Mouse (Mus musculus) layer of hippocampus, adult 2 months (tissue): ENCODE results near the gene Amz1. TPM values are rescaled to one million over a fixed set of nuclear protein-coding genes. Genes with fewer than 3 reads are reported as not detected.

Source experiments
- DNase-seq, 2 experiments: peaks; one replicate each; pipeline ENCODE4 v3.0.0; 2022; ENCODE audit warnings: low spot score in 2 of 2
- H3K27ac ChIP-seq: fragments of 200-600 bp; 2 replicates; pipeline ENCODE4 v1.8.1; 2022
- H3K4me3 ChIP-seq: fragments of 200-600 bp; 2 replicates; pipeline ENCODE4 v1.8.1; 2022; ENCODE audit warnings: mild to moderate bottlenecking
- CTCF ChIP-seq: fragments of 200-600 bp; conservative IDR thresholded peaks from 2 replicates; pipeline ENCODE4 v1.8.1; 2022; ENCODE audit warnings: antibody characterized with exemption, mild to moderate bottlenecking, moderate library complexity
- total RNA-seq, 2 experiments: library from RNA; stranded (reverse); gene quantifications; 2 replicates each; pipeline ENCODE4 v1.2.3; 2021

Amz1 gene
- total RNA-seq, 2 experiments from 2014 or later: 13.8 to 13.9 TPM

GRCm38 (mm10) chr5:140702618-140703175 lies 21.2 kb upstream of the Amz1 start:
- Histone ChIP-seq H3K27ac (peak overlapping the region; percentile 98), H3K4me3 (peak overlapping the region; percentile 95)
- TF ChIP-seq CTCF: no peak
- DNase-seq: no peak

- Histone ChIP-seq H3K4me3 (peak overlapping the region; percentile 85), H3K27ac (peak overlapping the region; percentile 98)
- TF ChIP-seq CTCF: no peak
- no peak for DNase-seq
These were observed 20.2 kb upstream of the Amz1 start for GRCm38 (mm10) chr5:140703480-140704377.

- Histone ChIP-seq H3K4me3 (peak within 1 kb of the TSS; percentile 85), H3K27ac (peak within 1 kb of the TSS; percentile 98)
- peak; percentile 99 to 100 for DNase-seq
- TF ChIP-seq CTCF: no peak; the same call in 1 of the 2 replicates
These were observed 19.3 kb upstream of the Amz1 start, which contains the start of gene Brat1 for GRCm38 (mm10) chr5:140704378-140705251. Brat1 (plus strand) TSS chr5:140705011.

- no peak for DNase-seq
- no peak for TF ChIP-seq CTCF
- Histone ChIP-seq H3K27ac (peak overlapping the region; percentile 92), H3K4me3 (peak overlapping the region; percentile 85)
These were observed 18.3 kb upstream of the Amz1 start for GRCm38 (mm10) chr5:140705501-140706171.

GRCm38 (mm10) chr5:140710315-140710714 lies 13.6 kb upstream of the Amz1 start:
- TF ChIP-seq CTCF: no peak
- no peak overlapping the region for H3K27ac ChIP-seq
- DNase-seq: no peak
- no peak overlapping the region for H3K4me3 ChIP-seq

DNA sequence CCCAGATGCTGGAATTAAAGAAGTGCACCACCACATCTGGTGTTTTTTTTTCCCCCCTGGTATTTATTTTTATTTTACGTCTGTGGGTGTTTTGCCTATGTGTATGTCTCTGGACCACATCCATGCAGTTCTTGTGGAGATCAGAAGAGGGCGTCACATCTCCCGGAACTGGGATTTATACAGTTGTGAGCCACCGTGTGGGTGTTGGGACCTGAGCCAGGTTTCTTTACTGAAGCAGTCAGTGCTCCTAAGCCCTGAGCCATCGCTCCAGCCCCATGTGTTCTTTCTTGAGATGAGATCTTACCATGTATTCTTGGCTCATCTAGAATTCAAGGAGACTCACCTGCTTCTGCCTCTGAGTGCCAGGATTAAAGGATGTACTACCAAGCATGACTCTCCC lies 12.9 kb upstream of the Amz1 start:
- no peak overlapping the region for H3K4me3 ChIP-seq

GRCm38 (mm10) chr5:140720773-140721172 lies 3.2 kb upstream of the Amz1 start:
- Histone ChIP-seq H3K4me3 (no peak overlapping the region), H3K27ac (no peak overlapping the region)
- DNase-seq: no peak
- no peak for TF ChIP-seq CTCF

More for the DNA sequence above, 12.9 kb upstream of the Amz1 start:
- TF ChIP-seq CTCF: peak; percentile 54
- H3K27ac ChIP-seq: no peak overlapping the region
- DNase-seq: no peak

DNA sequence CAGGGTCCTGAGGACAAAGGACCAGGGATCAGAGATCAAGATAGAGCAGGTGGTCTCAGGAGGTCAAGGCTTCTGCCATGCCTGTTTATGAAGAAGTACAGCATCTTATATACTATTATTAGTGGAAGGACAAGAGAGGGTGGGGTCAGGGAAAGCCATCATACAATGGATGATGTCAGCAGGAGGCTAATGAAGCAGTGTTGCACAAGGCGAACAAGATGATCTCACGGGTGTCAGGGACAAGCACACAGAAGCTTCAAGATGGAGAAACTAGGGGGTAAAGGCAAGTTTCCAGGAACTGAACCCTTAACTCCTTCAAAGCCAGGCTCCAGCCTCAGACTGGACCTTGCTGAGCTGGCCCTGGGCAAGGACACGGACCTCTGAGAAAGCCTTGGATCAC lies 1.8 kb upstream of the Amz1 start:
- DNase-seq: no peak
- Histone ChIP-seq H3K4me3 (no peak overlapping the region), H3K27ac (no peak overlapping the region)
- no peak for TF ChIP-seq CTCF

DNA sequence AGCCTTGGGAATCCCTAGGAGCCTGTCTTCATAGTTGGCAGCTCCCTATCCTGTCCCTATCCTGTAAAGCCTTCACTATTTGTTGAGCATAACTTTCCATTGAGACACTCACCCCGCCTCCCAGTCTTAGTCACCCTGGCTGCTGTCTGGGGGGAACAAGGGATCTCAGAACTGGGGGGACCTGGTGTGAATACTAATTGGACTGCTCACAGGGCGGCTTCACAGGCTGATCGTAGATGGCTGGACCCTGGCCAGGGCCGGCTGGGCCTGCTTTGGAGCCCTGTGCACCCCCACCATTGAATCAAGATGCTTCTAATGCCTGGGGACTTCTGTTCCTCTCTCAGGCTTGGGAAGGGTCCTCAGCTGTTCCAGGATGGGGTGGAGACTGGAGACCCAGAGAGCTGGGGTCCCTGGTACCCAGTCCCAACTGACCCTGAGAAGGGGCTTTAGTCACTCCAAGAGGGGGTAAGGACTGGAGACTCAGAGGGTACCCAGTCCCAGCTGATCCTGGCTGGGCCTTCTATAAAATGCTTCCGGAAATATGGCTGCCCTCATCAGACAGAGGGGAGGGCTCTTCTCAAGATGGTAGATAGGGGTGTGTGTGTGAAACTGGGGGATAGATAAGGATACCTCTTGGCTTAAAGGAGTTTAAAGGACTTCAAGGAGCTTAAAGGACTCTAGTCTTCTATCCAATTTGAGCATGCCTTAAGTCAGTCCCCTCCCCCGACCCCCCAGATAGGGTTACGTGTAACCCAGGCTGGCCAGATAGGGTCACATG lies 2.3 kb downstream of the Amz1 start:
- DNase-seq: peak; percentile 49 to 70
- peak overlapping the region; percentile 55 for H3K27ac ChIP-seq
- TF ChIP-seq CTCF: no peak

DNA sequence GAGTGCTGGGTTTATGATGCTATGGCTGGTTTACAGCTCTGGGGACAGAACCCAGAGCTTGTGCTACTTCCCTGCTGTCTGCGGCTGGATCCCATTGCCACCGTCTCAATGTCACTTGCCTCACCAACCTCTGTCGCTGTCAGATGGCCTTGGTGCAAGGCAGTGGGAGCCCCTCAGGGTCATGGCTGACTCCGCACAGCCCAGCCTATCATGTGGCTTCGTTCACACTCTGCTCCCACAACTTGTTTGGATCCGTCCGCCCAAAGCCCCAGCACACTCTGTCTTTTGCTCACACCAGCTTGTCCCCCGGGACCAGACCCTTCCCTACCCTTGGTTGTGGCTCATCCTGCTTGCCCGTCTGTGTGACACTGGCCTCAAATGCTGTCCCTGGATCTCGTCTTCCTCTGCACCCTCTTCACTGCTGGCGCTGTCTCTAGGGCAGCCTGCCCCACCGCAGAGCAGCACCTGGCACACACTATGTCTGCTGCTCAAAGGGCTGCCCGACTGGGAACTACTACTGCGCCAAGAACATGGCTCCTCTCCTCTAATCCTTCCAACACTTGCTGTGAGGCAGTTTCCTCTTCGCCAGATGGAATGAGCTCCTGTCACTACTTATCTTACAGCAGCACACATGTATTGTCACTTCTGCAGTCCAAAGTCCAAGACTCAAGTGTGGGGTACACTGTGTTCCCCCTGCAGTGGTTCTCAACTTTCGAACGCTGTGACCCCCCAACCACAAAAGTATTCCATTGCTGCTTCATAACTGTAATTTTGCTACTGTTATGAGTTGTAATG lies 3.2 kb downstream of the Amz1 start:
- Histone ChIP-seq H3K27ac (peak overlapping the region; percentile 36; the same call in 1 of the 2 replicates), H3K4me3 (no peak overlapping the region)
- no peak for DNase-seq
- no peak for TF ChIP-seq CTCF

More for the DNA sequence above, 2.3 kb downstream of the Amz1 start:
- no peak overlapping the region for H3K4me3 ChIP-seq
